Mouse (Mus musculus) spleen, adult 18-20 months (tissue): ENCODE results near the gene Gm5796.
"Not testable (repeated sequence)": the region's sequence is repeated elsewhere in the genome, so short reads cannot be mapped to it uniquely, and the experiment has no call there.

Experiments
- DNase-seq, 2 experiments: peaks; one replicate each; pipeline ENCODE4 v3.0.0; 2022; ENCODE audit warnings: mixed read lengths in 2 of 2

Gm5796 gene

DNA sequence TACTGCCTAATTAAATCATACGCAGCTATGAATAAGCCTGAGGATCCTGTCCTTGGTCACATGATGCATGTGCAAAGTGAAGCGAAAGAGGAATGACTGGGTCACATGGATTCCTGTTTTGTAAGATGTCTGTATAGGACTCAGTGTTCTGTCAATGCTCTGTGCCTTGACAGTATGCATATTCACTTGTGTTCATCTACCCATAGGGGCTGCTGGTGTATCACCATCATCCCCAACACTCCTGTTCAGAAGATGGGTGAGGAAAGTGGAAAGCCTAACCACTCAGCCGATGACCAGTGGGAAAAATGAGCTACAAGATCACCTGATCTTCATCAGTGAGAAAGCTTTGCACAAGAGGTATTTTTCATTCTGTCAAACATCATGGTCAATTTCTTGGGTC, at the start of gene Gm5796:
Gene Gm5796 (plus strand): TSS at position 301 of the 400 bp plus-strand sequence.
- not testable (repeated sequence) for DNase-seq

GRCm38 (mm10) chr14:3998094-3998493, 25.6 kb upstream of the Gm5796 start, which contains the start of gene Gm3099:
TSS of gene Gm3099 (plus strand) at chr14:3998394.
- DNase-seq, result not testable (repeated sequence)

- not testable (repeated sequence) for DNase-seq
These were observed 60.1 kb downstream of the Gm5796 start, which contains the start of gene Gm3115 for GRCm38 (mm10) chr14:4083820-4084219. TSS of gene Gm3115 (plus strand) at chr14:4084120.
